Mouse (Mus musculus) cerebellum, adult 11-12 months (tissue): ENCODE measurements around the gene Ablim2.

ENCODE experiments used
- DNase-seq: peaks from one replicate; pipeline ENCODE4 v3.0.0; 2022

The Ablim2 gene

DNA sequence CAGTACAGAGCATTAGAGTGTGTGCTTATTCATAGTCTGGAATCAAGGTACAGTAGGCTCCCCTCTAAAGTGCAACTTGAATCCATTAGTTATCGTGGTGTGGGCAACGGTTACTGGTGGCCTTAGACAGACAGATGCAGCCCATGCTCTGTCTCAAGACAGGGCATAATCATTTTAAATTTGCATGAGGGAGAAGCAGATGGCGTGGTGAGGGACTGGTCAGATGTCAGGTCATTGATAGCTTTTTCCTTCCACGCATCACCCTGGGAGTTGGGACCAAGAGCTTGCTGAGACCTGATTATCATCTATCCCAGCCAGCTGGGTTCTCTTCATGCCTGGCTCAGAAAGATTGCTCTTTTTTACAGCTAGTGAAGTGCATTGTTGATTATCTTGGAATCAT, 162.4 kb downstream of the Ablim2 start:
- no peak for DNase-seq

GRCm38 (mm10) chr5:35920557-35920956, 162.9 kb downstream of the Ablim2 start:
- no peak for DNase-seq

DNA sequence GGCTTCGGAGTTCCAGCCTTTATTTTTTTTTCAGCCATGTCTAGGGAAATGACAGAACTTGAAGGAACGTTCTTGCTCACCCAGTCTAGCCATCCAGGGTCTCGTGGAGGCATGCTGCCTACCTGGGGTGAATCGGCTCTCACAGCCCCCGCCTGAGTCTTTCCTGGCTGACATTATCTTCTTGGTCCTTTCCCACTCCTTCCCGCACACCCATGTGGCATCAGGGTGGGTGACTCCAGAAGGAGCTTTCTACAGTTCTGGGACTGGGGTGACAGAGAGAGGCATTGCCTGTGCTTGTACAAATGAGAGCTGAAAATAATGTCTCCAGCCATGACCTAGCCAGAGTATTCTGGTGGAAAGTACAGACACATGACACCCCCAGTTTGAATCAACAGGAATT, 163.5 kb downstream of the Ablim2 start:
- DNase-seq: no peak

GRCm38 (mm10) chr5:35921595-35922254, 164.0 kb downstream of the Ablim2 start:
- no peak for DNase-seq

DNA sequence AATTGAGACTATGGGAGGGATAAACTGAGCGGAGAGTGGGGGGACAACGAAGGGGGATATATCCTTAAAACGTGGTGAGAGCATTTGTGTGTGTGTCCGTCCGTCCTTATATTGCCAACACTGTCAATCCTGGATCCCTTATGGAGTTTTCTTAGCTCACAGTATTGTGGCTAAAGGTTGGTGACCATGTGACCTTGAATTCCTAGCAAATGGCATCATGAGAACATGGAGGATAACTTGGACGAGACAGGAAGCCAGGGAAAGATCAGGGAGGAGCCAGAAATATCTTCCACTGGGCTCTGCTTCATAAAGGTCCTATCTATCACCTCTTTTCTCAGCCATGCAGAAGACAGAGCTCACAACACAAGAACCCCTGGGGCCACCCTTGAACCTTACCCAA, 165.8 kb downstream of the Ablim2 start:
- no peak for DNase-seq

DNA sequence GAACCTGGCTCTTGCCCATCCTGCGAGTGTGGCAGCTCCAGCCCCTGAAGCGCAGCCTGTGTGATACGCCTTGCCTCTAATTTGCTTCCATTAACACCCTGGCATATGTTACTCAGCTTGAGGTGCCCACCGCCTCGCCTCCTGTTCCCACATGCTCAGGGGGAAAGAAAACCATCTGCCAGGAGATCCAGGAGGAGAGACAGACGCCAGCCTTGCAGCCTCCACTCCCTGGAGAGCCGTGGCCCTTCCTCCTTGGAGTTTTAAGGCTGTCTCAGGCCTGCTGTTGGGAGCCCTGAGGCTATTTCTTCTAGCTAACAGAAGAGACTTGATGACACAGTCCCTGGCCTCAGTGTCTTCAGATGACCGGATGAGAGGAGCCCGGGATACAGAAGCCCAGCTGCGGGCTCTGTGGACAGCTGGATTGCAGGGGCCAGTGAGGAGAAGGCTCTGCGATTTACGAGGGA, 167.5 kb downstream of the Ablim2 start:
- peak; percentile 71 for DNase-seq

GRCm38 (mm10) chr5:35926511-35926910, 168.8 kb downstream of the Ablim2 start:
- DNase-seq: no peak

- DNase-seq: no peak
These were observed 173.6 kb downstream of the Ablim2 start for GRCm38 (mm10) chr5:35931296-35931695.

- no peak for DNase-seq
These were observed 175.4 kb downstream of the Ablim2 start for GRCm38 (mm10) chr5:35933059-35933458.
